Mouse (Mus musculus): ENCODE data around the gene Prkg1. TPM values are rescaled to one million over a fixed set of nuclear protein-coding genes. Genes with fewer than 3 reads are reported as not detected.

Gene Prkg1
- polyA plus RNA-seq (2021; fragmentation: Nextera tagmentation), result 1.4 and 2.4 TPM in 2 replicates
- long read RNA-seq, experiment 1, partial matches to known transcripts, result 1 of 12 reads
- long read RNA-seq, experiment 1, other reads (novel, unspliced or antisense), result 11 of 12 reads
- long read RNA-seq, experiment 2, partial matches to known transcripts, result 0 of 22 reads
- long read RNA-seq, experiment 2, other reads (novel, unspliced or antisense), result 22 of 22 reads

GRCm38 (mm10) chr19:31764801-31765340 lies at the start of gene Prkg1:
Gene Prkg1 (minus strand): TSS chr19:31765033.

GRCm38 (mm10) chr19:31082662-31083429 lies 682.0 kb downstream of the Prkg1 start, which contains the start of gene Cstf2t:
Gene Cstf2t (plus strand): TSS chr19:31082837.

GRCm38 (mm10) chr19:30549044-30549853 lies 1215.6 kb downstream of the Prkg1 start, which contains the start of gene Dkk1:
Gene Dkk1 (minus strand): TSS chr19:30549665.

Other genes starting within 250 kb of the Prkg1 start
- not detected in 2 replicates for gene A1cf, start 103.7 kb upstream of the Prkg1 start, polyA plus RNA-seq (2021; fragmentation: Nextera tagmentation)